Mouse (Mus musculus) liver, postnatal 0 days (tissue): Measurements from ENCODE around the gene Cdc6. TPM values are rescaled to one million over a fixed set of nuclear protein-coding genes. Genes with fewer than 3 reads are reported as not detected.

Experiments used
- ATAC-seq: fragments of 200-750 bp; cut with Nextera tagmentation; 2 replicates; pipeline ENCODE4 v1.8.0; 2017; ENCODE audit warnings: mild to moderate bottlenecking, moderate library complexity
- DNase-seq: peaks from one replicate; pipeline ENCODE4 v3.0.0-alpha.2; 2016
- H3K27ac ChIP-seq: fragments of 300-500 bp; sonication (generic); 2 replicates; pipeline ENCODE4 v1.5.1; 2014; ENCODE audit warnings: antibody characterized with exemption, moderate library complexity, mild to moderate bottlenecking, low read depth
- H3K27me3 ChIP-seq: fragments of 300-500 bp; sonication (generic); 2 replicates; pipeline ENCODE4 v1.6.1; 2014; ENCODE audit warnings: low read length, control low read depth, mixed read lengths; ENCODE audit not compliant: insufficient read depth
- H3K36me3 ChIP-seq: fragments of 300-500 bp; sonication (generic); replicated peaks from 2 replicates; pipeline ENCODE4 v1.6.1; 2014; ENCODE audit warnings: mild to moderate bottlenecking, control low read depth, low read length, moderate library complexity, mixed read lengths; ENCODE audit not compliant: insufficient read depth
- H3K4me1 ChIP-seq: fragments of 300-500 bp; sonication (generic); 2 replicates; pipeline ENCODE4 v1.6.1; 2014; ENCODE audit warnings: antibody characterized with exemption, mild to moderate bottlenecking, control low read depth; ENCODE audit not compliant: insufficient read depth
- H3K4me2 ChIP-seq: fragments of 300-500 bp; sonication (generic); 2 replicates; pipeline ENCODE4 v1.6.1; 2014; ENCODE audit warnings: low read depth, mild to moderate bottlenecking, low read length, moderate library complexity, mixed read lengths
- H3K4me3 ChIP-seq: fragments of 300-500 bp; sonication (generic); 2 replicates; pipeline ENCODE4 v1.5.1; 2014; ENCODE audit warnings: low read depth, low read length
- H3K9ac ChIP-seq: fragments of 300-500 bp; sonication (generic); replicated peaks from 2 replicates; pipeline ENCODE4 v1.6.1; 2014; ENCODE audit warnings: mild to moderate bottlenecking, moderate library complexity
- H3K9me3 ChIP-seq: fragments of 300-500 bp; sonication (generic); 2 replicates; pipeline ENCODE4 v1.6.1; 2016; ENCODE audit warnings: mild to moderate bottlenecking, control low read depth, low read length, mixed read lengths
- CTCF ChIP-seq: sonication (generic); IDR thresholded peaks from 2 replicates; pipeline ENCODE4 v1.5.1; 2016; ENCODE audit warnings: antibody characterized with exemption, low read depth
- EP300 ChIP-seq: IDR thresholded peaks from 2 replicates; pipeline ENCODE4 v1.6.1; 2016; ENCODE audit warnings: antibody characterized with exemption, low read depth, mild to moderate bottlenecking
- WGBS: fragments of 180-500 bp; shearing (Covaris S2); extraction: QIAGEN DNeasy Blood & Tissue Kit; methylation state at CpG from one replicate; pipeline ENCODE4 v1.1.7; 2014; ENCODE audit not compliant: insufficient replicate concordance; 5-methylcytosine and 5-hydroxymethylcytosine counted together
- polyA plus RNA-seq: library from polyadenylated mRNA; unstranded; fragments of >200 nt; fragmentation: Nextera tagmentation; extraction: Ambion mirVana; gene quantifications from 2 replicates; pipeline ENCODE4 v1.2.1, GENCODE M21; 2015

Gene Cdc6
- polyA plus RNA-seq, 1 experiment from 2014 or later = 22.3 TPM

DNA sequence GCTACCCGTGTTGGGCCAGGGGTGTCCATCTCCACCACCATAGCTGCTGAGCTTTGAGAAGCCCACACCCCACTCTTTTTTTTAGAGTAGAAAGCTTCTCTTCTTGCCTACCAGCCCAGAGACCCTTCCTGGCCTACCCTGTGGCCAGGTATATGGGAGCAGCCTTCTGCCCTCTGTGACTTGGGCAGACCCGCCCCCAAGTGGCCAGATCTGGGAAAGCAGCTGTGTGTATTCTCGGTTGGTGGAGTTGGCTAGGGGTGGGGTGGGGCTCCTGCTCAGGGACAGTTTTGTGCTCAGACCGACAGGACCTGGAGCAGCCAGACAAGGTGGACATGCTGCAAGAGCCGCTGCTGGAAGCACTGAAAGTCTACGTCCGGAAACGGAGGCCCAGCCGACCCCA is 64.6 kb downstream of the Cdc6 start:
- WGBS = 46% methylated on average over 9 of the region's 9 CpGs
- no peak overlapping the region for H3K27ac ChIP-seq
- peaks cover 43% of the 10 kb centered on the region for H3K36me3 ChIP-seq
- ATAC-seq (peak; percentile 57; the same call in 1 of the 2 replicates), DNase-seq (peak; percentile 90)
- H3K27me3 ChIP-seq = no peaks in the 10 kb centered on the region
- H3K9me3 ChIP-seq = no peaks in the 10 kb centered on the region
- no peak overlapping the region for H3K4me3 ChIP-seq
- H3K4me1 ChIP-seq = peaks cover 6% of the 10 kb centered on the region; the same call in 1 of the 2 replicates
- TF ChIP-seq CTCF (peak; percentile 95), EP300 (no peak)
- no peak overlapping the region for H3K4me2 ChIP-seq
- H3K9ac ChIP-seq = no peak overlapping the region

GRCm38 (mm10) chr11:98972801-98973360 is 65.3 kb downstream of the Cdc6 start:
- DNase-seq (no peak), ATAC-seq (no peak)
- Histone ChIP-seq H3K9me3 (no peaks in the 10 kb centered on the region), H3K4me2 (no peak overlapping the region), H3K36me3 (peaks cover 39% of the 10 kb centered on the region), H3K9ac (no peak overlapping the region), H3K27me3 (no peaks in the 10 kb centered on the region), H3K4me1 (peaks cover 6% of the 10 kb centered on the region; the same call in 1 of the 2 replicates), H3K4me3 (no peak overlapping the region), H3K27ac (no peak overlapping the region)
- WGBS = 74% methylated on average over 9 of the region's 9 CpGs
- TF ChIP-seq CTCF (no peak), EP300 (no peak)

Other genes with a start within 250 kb of the Cdc6 start
- gene Gsdma, start 243.4 kb upstream of the Cdc6 start, polyA plus RNA-seq = not detected in 2 replicates
- 67.5 and 71.0 TPM in 2 replicates for gene Psmd3, start 225.2 kb upstream of the Cdc6 start, polyA plus RNA-seq
- not detected in 2 replicates for gene Csf3, start 206.5 kb upstream of the Cdc6 start, polyA plus RNA-seq
- gene Med24, start 178.4 kb upstream of the Cdc6 start, polyA plus RNA-seq = 10.5 and 10.9 TPM in 2 replicates
- gene Thra, start 167.2 kb upstream of the Cdc6 start, polyA plus RNA-seq = 5.1 and 6.1 TPM in 2 replicates
- gene Nr1d1, start 132.5 kb upstream of the Cdc6 start, polyA plus RNA-seq = 2.0 and 4.2 TPM in 2 replicates
- 5.4 and 6.5 TPM in 2 replicates for gene Msl1, start 112.3 kb upstream of the Cdc6 start, polyA plus RNA-seq
- gene Casc3, start 102.9 kb upstream of the Cdc6 start, polyA plus RNA-seq = 6.7 and 7.0 TPM in 2 replicates
- 0.11 and 0.21 TPM in 2 replicates for gene Rapgefl1, start 71.0 kb upstream of the Cdc6 start, polyA plus RNA-seq
- gene Wipf2, start 44.2 kb upstream of the Cdc6 start, polyA plus RNA-seq = 1.2 TPM in 2 replicates
- 5.4 and 5.6 TPM in 2 replicates for gene Rara, start 20.0 kb downstream of the Cdc6 start, polyA plus RNA-seq
- not detected in 2 replicates for gene Gjd3, start 75.2 kb downstream of the Cdc6 start, polyA plus RNA-seq
- gene Top2a, start 116.4 kb downstream of the Cdc6 start, polyA plus RNA-seq = 74.3 and 90.2 TPM in 2 replicates
- 665 and 672 TPM in 2 replicates for gene Igfbp4, start 133.4 kb downstream of the Cdc6 start, polyA plus RNA-seq
- gene Tns4, start 181.5 kb downstream of the Cdc6 start, polyA plus RNA-seq = 0.25 and 0.31 TPM in 2 replicates
- gene Ccr7, start 247.3 kb downstream of the Cdc6 start, polyA plus RNA-seq = 1.5 and 1.6 TPM in 2 replicates